Mouse (Mus musculus) thymus, adult 2 months (tissue): Measurements from ENCODE around the gene Chn2.

Experiments
- CTCF ChIP-seq: fragments of 200-500 bp; IDR thresholded peaks from 2 replicates; pipeline ENCODE4 v1.5.1; 2012; ENCODE audit warnings: mild to moderate bottlenecking, control low read depth, low read length, moderate library complexity, borderline replicate concordance; ENCODE audit not compliant: control insufficient read depth, poor library complexity, insufficient read depth; ENCODE audit errors: extremely low read depth
- POLR2A ChIP-seq: fragments of 200-500 bp; IDR thresholded peaks from 2 replicates; pipeline ENCODE4 v1.6.1; 2012; ENCODE audit warnings: mild to moderate bottlenecking, low read length, control low read depth, moderate library complexity; ENCODE audit not compliant: control insufficient read depth, poor library complexity, insufficient read depth; ENCODE audit errors: extremely low read depth

DNA sequence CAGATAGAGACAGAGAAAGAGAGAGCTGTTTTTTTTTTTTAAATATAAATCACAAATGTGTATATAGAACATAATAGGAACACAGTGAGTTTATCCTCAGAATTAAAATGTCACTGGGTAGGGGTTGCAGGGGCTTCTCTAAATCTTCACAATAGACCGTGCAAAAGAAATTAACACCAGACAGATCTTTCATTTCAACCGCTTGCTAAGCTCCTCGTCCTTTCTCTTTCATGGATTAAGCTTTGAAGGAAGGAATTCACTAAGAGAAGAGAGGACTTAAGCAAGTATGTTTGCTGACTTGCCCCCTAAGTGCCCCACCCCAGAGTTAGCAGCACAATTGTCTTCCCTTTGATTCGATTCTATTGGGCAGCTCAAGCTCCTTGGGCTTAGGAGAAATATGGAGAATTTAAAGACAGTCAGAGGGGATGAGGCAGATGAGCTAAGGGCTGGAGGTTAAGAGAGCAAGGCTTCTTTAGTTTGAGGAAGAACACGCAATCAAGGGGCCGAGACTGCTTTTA, 166.9 kb downstream of the Chn2 start:
- no peak for TF ChIP-seq POLR2A
- no peak for TF ChIP-seq CTCF
